Comparison of ENCODE assay signal across 9 mouse cellular contexts in the genomic region with DNA sequence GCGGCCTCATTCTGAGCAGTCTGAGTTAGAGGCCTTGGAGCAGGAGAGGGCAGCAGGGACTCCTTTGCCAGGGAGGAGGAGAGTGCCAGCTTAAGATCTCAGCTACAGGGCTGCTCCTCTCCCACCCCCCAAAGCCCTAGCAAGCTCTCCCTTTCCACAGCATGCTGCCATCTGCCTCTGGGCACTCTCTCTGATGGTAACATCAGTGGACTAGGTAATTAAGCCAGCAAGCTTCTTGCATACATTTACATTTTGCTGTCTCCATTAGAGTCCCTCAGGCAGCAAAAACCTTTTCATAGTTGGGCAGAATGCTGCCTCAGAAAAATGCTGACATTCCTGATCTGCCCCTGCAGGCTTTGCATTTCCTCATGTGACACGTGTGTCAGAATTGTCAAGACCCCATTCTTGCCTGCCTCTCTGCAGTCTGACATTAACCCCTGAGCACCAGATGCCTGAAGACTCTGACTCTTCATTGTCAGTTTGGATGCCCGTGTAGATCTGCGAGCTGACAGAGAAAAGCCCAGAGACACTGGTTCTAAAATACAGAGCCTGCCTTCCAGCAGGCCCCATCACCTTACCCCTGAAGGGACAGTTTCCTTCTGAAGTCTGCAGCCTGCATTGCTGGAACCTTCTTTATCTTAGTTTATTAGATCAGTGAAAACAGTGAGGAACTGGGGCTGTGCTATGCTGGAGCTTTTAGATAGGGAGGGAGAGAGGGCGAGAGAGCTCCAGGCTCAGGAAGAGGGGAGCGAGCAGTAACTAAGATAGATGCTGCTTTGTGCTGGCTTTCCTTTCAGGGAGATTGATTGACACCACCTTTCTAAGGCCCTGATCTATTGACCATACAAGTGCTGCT. TPM values are rescaled to one million over a fixed set of nuclear protein-coding genes. Genes with fewer than 3 reads are reported as not detected.
A peak's percentile ranks its signal among the peaks of the same experiment; 100 is the strongest.
DNase-seq lines count a peak whose midpoint lies in the region; ATAC-seq lines count a peak whose summit lies in the region.
"Had no signal": no experiment of that assay in that cellular context is flagged by ENCODE, and none has a peak within 500 bp of the region (broad histone marks: within the 10 kb centered on the region; RNA-seq: fewer than 3 reads in every experiment).

No protein-coding gene starts in this region.

- no peaks in the 10 kb centered on the region for H3K9me3 ChIP-seq in neural tube, embryonic 11.5 days (ENCODE audit: control insufficient read depth, low read length)
- no peaks in the 10 kb centered on the region for H3K9me3 ChIP-seq in embryonic facial prominence, embryonic 12.5 days
- no peaks in the 10 kb centered on the region for H3K9me3 ChIP-seq in liver, embryonic 13.5 days (replicated peaks)

- H3K27ac ChIP-seq in neural tube, embryonic 11.5 days (ENCODE audit: low read depth, low read length): peak overlapping the region; percentile 56; the same call in 1 of the 2 replicates
- 0 out of 2 replicates have a peak overlapping the region, but pooled peaks have one; percentile 38 for H3K27ac ChIP-seq in embryonic facial prominence, embryonic 12.5 days
- peak overlapping the region; percentile 39 for H3K27ac ChIP-seq in liver, embryonic 13.5 days

- no peak for DNase-seq in neural tube, embryonic 11.5 days (ENCODE audit: low spot score)
- no peak for DNase-seq in neural tube, embryonic 10.5 days (ENCODE audit: extremely low spot score, low spot score)
- peak; percentile 8 for DNase-seq in liver, embryonic 13.5 days
- peak; percentile 89 for DNase-seq in retina, postnatal 1 day
- no peak for DNase-seq in adrenal gland, postnatal 25 days
- no peak for DNase-seq in heart, postnatal 14 days
- DNase-seq: kidney, postnatal 14 days; lung, embryonic 14.5 days had no signal

- no peaks in the 10 kb centered on the region for H3K4me1 ChIP-seq in neural tube, embryonic 11.5 days (ENCODE audit: control insufficient read depth, insufficient read depth, low read length)
- no peaks in the 10 kb centered on the region for H3K4me1 ChIP-seq in embryonic facial prominence, embryonic 12.5 days
- peaks cover 23% of the 10 kb centered on the region for H3K4me1 ChIP-seq in liver, embryonic 13.5 days (replicated peaks)

- no peak overlapping the region for H3K9ac ChIP-seq in neural tube, embryonic 11.5 days (ENCODE audit: low read length)
- no peak overlapping the region for H3K9ac ChIP-seq in embryonic facial prominence, embryonic 12.5 days
- H3K9ac ChIP-seq in liver, embryonic 13.5 days: 0 out of 2 replicates have a peak overlapping the region, but pooled peaks have one; percentile 13
- H3K9ac ChIP-seq: lung, embryonic 14.5 days had no signal

- intact Hi-C loops in heart, postnatal 14 days (cut with DNase I): no loop called here

- H3K4me2 ChIP-seq in neural tube, embryonic 11.5 days (ENCODE audit: low read depth): no peak overlapping the region
- no peak overlapping the region for H3K4me2 ChIP-seq in embryonic facial prominence, embryonic 12.5 days (replicated peaks)
- H3K4me2 ChIP-seq in liver, embryonic 13.5 days: no peak overlapping the region
- H3K4me2 ChIP-seq: lung, embryonic 14.5 days had no signal

- no peaks in the 10 kb centered on the region for H3K27me3 ChIP-seq in neural tube, embryonic 11.5 days (ENCODE audit: control insufficient read depth, insufficient read depth, low read length)
- H3K27me3 ChIP-seq in embryonic facial prominence, embryonic 12.5 days: no peaks in the 10 kb centered on the region
- H3K27me3 ChIP-seq in liver, embryonic 13.5 days: no peaks in the 10 kb centered on the region

- peak; percentile 58 for ATAC-seq in neural tube, embryonic 11.5 days (ENCODE audit: insufficient read depth, low FRiP score, low TSS enrichment)
- 0 out of 2 replicates have a peak, but pooled peaks have one; percentile 22 for ATAC-seq in embryonic facial prominence, embryonic 12.5 days (ENCODE audit: insufficient number of reproducible peaks, insufficient read depth, low FRiP score, low TSS enrichment)
- ATAC-seq in liver, embryonic 13.5 days (ENCODE audit: low read depth): peak; percentile 84

- no peaks in the 10 kb centered on the region for H3K36me3 ChIP-seq in neural tube, embryonic 11.5 days (ENCODE audit: control insufficient read depth, insufficient read depth, low read length)
- no peaks in the 10 kb centered on the region for H3K36me3 ChIP-seq in embryonic facial prominence, embryonic 12.5 days
- H3K36me3 ChIP-seq in liver, embryonic 13.5 days: no peaks in the 10 kb centered on the region

- no peak overlapping the region for H3K4me3 ChIP-seq in neural tube, embryonic 11.5 days (ENCODE audit: low read depth, low read length)
- H3K4me3 ChIP-seq in embryonic facial prominence, embryonic 12.5 days: no peak overlapping the region
- H3K4me3 ChIP-seq in liver, embryonic 13.5 days (replicated peaks): no peak overlapping the region

- WGBS in neural tube, embryonic 11.5 days: 62% methylated on average over 6 of the region's 6 CpGs
- 35% methylated on average over 6 of the region's 6 CpGs for WGBS in embryonic facial prominence, embryonic 12.5 days
- 38% methylated on average over 6 of the region's 6 CpGs for WGBS in liver, embryonic 13.5 days (ENCODE audit: insufficient replicate concordance)

RNA-seq across cellular contexts. Expression of gene Hbp1, which starts 44.4 kb away (rescaled TPM):
- polyA plus RNA-seq in neural tube, embryonic 11.5 days (2014; fragmentation: Nextera tagmentation; extraction: Ambion mirVana): 100 and 103 TPM in 2 replicates
- polyA plus RNA-seq in embryonic facial prominence, embryonic 12.5 days (2016; fragmentation: Nextera tagmentation; extraction: Ambion mirVana): 128 and 133 TPM in 2 replicates
- polyA plus RNA-seq in liver, embryonic 13.5 days (2015; fragmentation: Nextera tagmentation; extraction: Ambion mirVana): 33.3 and 38.7 TPM in 2 replicates
- 121 and 130 TPM in 2 replicates for total RNA-seq in adrenal gland, postnatal 25 days (2021)
- total RNA-seq in heart, postnatal 14 days (2021): 10 to 100 TPM; 83.7 to 87.2 TPM

Comparison
In these comparisons a context has a peak if more than half of its experiments do, and no peak if none do; other contexts are left out.
1. ATAC-seq: peak in every context shown above with its lines; median percentile 84 in liver, embryonic 13.5 days; 58 in neural tube, embryonic 11.5 days; 22 in embryonic facial prominence, embryonic 12.5 days.
2. DNase-seq: peak in liver, embryonic 13.5 days (single experiment) and retina, postnatal 1 day (single experiment); none in neural tube, embryonic 11.5 days (single experiment), neural tube, embryonic 10.5 days (single experiment), adrenal gland, postnatal 25 days (single experiment) and heart, postnatal 14 days (0 of 2).
3. Peak in every context shown above with its lines, with median percentiles within 50 percentile points of each other: H3K27ac ChIP-seq.